Mouse (Mus musculus): ENCODE measurements around the gene Dr1. TPM values are rescaled to one million over a fixed set of nuclear protein-coding genes. Genes with fewer than 3 reads are reported as not detected.
A peak's percentile ranks its signal among the peaks of the same experiment; 100 is the strongest.
"Not testable (repeated sequence)": the region's sequence is repeated elsewhere in the genome, so short reads cannot be mapped to it uniquely, and the experiment has no call there.

Gene Dr1
- polyA plus RNA-seq, 1 experiment: 33.6 TPM

GRCm38 (mm10) chr5:108262722-108263121 lies 6.0 kb upstream of the Dr1 start:
- TF ChIP-seq POLR2A (IDR thresholded peaks at IDR 0.05; ENCODE audit: control insufficient read depth, extremely low read depth, insufficient read depth, low read length, poor library complexity): no peak
- TF ChIP-seq CTCF (IDR thresholded peaks at IDR 0.05; ENCODE audit: borderline replicate concordance, control insufficient read depth, extremely low read depth, insufficient read depth, low read length, poor library complexity): no peak
- no peaks in the 10 kb centered on the region for H3K36me3 ChIP-seq (ENCODE audit: control insufficient read depth, insufficient read depth, low read length)
- 93% methylated on average over 4 of the region's 4 CpGs for WGBS
- H3K27me3 ChIP-seq (ENCODE audit: control insufficient read depth, insufficient read depth, low read length): no peaks in the 10 kb centered on the region
- DNase-seq: no peak
- H3K27ac ChIP-seq (ENCODE audit: control insufficient read depth, insufficient read depth, low read length): no peak overlapping the region
- no peaks in the 10 kb centered on the region for H3K4me1 ChIP-seq (replicated peaks; ENCODE audit: control insufficient read depth, insufficient read depth, low read length)
- H3K4me3 ChIP-seq (ENCODE audit: control insufficient read depth, insufficient read depth, low read length): no peak overlapping the region

GRCm38 (mm10) chr5:108263785-108264184 lies 4.9 kb upstream of the Dr1 start:
- 82% methylated on average over 1 of the region's 1 CpGs for WGBS
- not testable (repeated sequence) for H3K4me1 ChIP-seq (replicated peaks; ENCODE audit: control insufficient read depth, insufficient read depth, low read length); H3K36me3 ChIP-seq (ENCODE audit: control insufficient read depth, insufficient read depth, low read length); H3K4me3 ChIP-seq (ENCODE audit: control insufficient read depth, insufficient read depth, low read length); H3K27me3 ChIP-seq (ENCODE audit: control insufficient read depth, insufficient read depth, low read length); DNase-seq; H3K27ac ChIP-seq (ENCODE audit: control insufficient read depth, insufficient read depth, low read length)

- H3K4me3 ChIP-seq (ENCODE audit: control insufficient read depth, insufficient read depth, low read length): no peak overlapping the region
- H3K4me1 ChIP-seq (replicated peaks; ENCODE audit: control insufficient read depth, insufficient read depth, low read length): peaks cover 5% of the 10 kb centered on the region
- TF ChIP-seq POLR2A (IDR thresholded peaks at IDR 0.05; ENCODE audit: control insufficient read depth, extremely low read depth, insufficient read depth, low read length, poor library complexity): no peak
- no peak for TF ChIP-seq CTCF (IDR thresholded peaks at IDR 0.05; ENCODE audit: borderline replicate concordance, control insufficient read depth, extremely low read depth, insufficient read depth, low read length, poor library complexity)
- no peaks in the 10 kb centered on the region for H3K36me3 ChIP-seq (ENCODE audit: control insufficient read depth, insufficient read depth, low read length)
- H3K27ac ChIP-seq (ENCODE audit: control insufficient read depth, insufficient read depth, low read length): no peak overlapping the region
- H3K27me3 ChIP-seq (ENCODE audit: control insufficient read depth, insufficient read depth, low read length): no peaks in the 10 kb centered on the region
- no peak for DNase-seq
These were observed 1.7 kb upstream of the Dr1 start for GRCm38 (mm10) chr5:108266990-108267389.

GRCm38 (mm10) chr5:108269063-108269810 lies 540 bp downstream of the Dr1 start:
- Histone ChIP-seq H3K27me3 (ENCODE audit: control insufficient read depth, insufficient read depth, low read length) (no peaks in the 10 kb centered on the region), H3K27ac (ENCODE audit: control insufficient read depth, insufficient read depth, low read length) (peak overlapping the region; percentile 0; the same call in 1 of the 2 replicates), H3K4me3 (ENCODE audit: control insufficient read depth, insufficient read depth, low read length) (peak overlapping the region; percentile 72), H3K4me1 (replicated peaks; ENCODE audit: control insufficient read depth, insufficient read depth, low read length) (peaks cover 5% of the 10 kb centered on the region), H3K36me3 (ENCODE audit: control insufficient read depth, insufficient read depth, low read length) (0 out of 2 replicates have a peak, but pooled peaks cover 4% of the 10 kb centered on the region)
- no peak for DNase-seq
- WGBS: under 1% methylated on average over 44 of the region's 44 CpGs
- TF ChIP-seq POLR2A (IDR thresholded peaks at IDR 0.05; ENCODE audit: control insufficient read depth, extremely low read depth, insufficient read depth, low read length, poor library complexity): no peak; the same call in 1 of the 2 replicates
- no peak for TF ChIP-seq CTCF (IDR thresholded peaks at IDR 0.05; ENCODE audit: borderline replicate concordance, control insufficient read depth, extremely low read depth, insufficient read depth, low read length, poor library complexity)

- no peak for DNase-seq
- 4% methylated on average over 7 of the region's 7 CpGs for WGBS
- TF ChIP-seq CTCF (IDR thresholded peaks at IDR 0.05; ENCODE audit: borderline replicate concordance, control insufficient read depth, extremely low read depth, insufficient read depth, low read length, poor library complexity): no peak
- no peak for TF ChIP-seq POLR2A (IDR thresholded peaks at IDR 0.05; ENCODE audit: control insufficient read depth, extremely low read depth, insufficient read depth, low read length, poor library complexity)
- H3K4me3 ChIP-seq (ENCODE audit: control insufficient read depth, insufficient read depth, low read length): no peak overlapping the region
- H3K4me1 ChIP-seq (replicated peaks; ENCODE audit: control insufficient read depth, insufficient read depth, low read length): peaks cover 5% of the 10 kb centered on the region
- no peaks in the 10 kb centered on the region for H3K27me3 ChIP-seq (ENCODE audit: control insufficient read depth, insufficient read depth, low read length)
- 0 out of 2 replicates have a peak, but pooled peaks cover 4% of the 10 kb centered on the region for H3K36me3 ChIP-seq (ENCODE audit: control insufficient read depth, insufficient read depth, low read length)
- no peak overlapping the region for H3K27ac ChIP-seq (ENCODE audit: control insufficient read depth, insufficient read depth, low read length)
These were observed 1.1 kb downstream of the Dr1 start for GRCm38 (mm10) chr5:108269811-108270151.

- Histone ChIP-seq H3K4me1 (replicated peaks; ENCODE audit: control insufficient read depth, insufficient read depth, low read length) (peaks cover 5% of the 10 kb centered on the region), H3K27ac (ENCODE audit: control insufficient read depth, insufficient read depth, low read length) (no peak overlapping the region), H3K36me3 (ENCODE audit: control insufficient read depth, insufficient read depth, low read length) (peaks cover 5% of the 10 kb centered on the region; the same call in 1 of the 2 replicates), H3K4me3 (ENCODE audit: control insufficient read depth, insufficient read depth, low read length) (peak overlapping the region; percentile 23; the same call in 1 of the 2 replicates), H3K27me3 (ENCODE audit: control insufficient read depth, insufficient read depth, low read length) (no peaks in the 10 kb centered on the region)
- WGBS: 7% methylated on average over 9 of the region's 9 CpGs
- DNase-seq: peak; percentile 1
- no peak for TF ChIP-seq CTCF (IDR thresholded peaks at IDR 0.05; ENCODE audit: borderline replicate concordance, control insufficient read depth, extremely low read depth, insufficient read depth, low read length, poor library complexity)
- no peak for TF ChIP-seq POLR2A (IDR thresholded peaks at IDR 0.05; ENCODE audit: control insufficient read depth, extremely low read depth, insufficient read depth, low read length, poor library complexity)
These were observed 1.7 kb downstream of the Dr1 start for GRCm38 (mm10) chr5:108270415-108270814.

- H3K4me3 ChIP-seq (ENCODE audit: control insufficient read depth, insufficient read depth, low read length); H3K4me1 ChIP-seq (replicated peaks; ENCODE audit: control insufficient read depth, insufficient read depth, low read length); H3K27me3 ChIP-seq (ENCODE audit: control insufficient read depth, insufficient read depth, low read length); H3K27ac ChIP-seq (ENCODE audit: control insufficient read depth, insufficient read depth, low read length); DNase-seq: not testable (repeated sequence)
- 93% methylated on average over 6 of the region's 6 CpGs for WGBS
- peaks cover 13% of the 10 kb centered on the region; the same call in 1 of the 2 replicates for H3K36me3 ChIP-seq (ENCODE audit: control insufficient read depth, insufficient read depth, low read length)
These were observed 2.6 kb downstream of the Dr1 start for GRCm38 (mm10) chr5:108271345-108271744.
